Mouse (Mus musculus): ENCODE results near the gene Rtp1. TPM values are rescaled to one million over a fixed set of nuclear protein-coding genes. Genes with fewer than 3 reads are reported as not detected.
A peak's percentile ranks its signal among the peaks of the same experiment; 100 is the strongest.

The Rtp1 gene
- polyA plus RNA-seq, 1 experiment = 0.25 TPM

- Histone ChIP-seq H3K4me3 (ENCODE audit: insufficient read depth, low read length) (no peak overlapping the region), H3K4me1 (ENCODE audit: control insufficient read depth, insufficient read depth, low read length) (no peaks in the 10 kb centered on the region), H3K27ac (ENCODE audit: insufficient read depth, low read length) (no peak overlapping the region)
- TF ChIP-seq CTCF (IDR thresholded peaks at IDR 0.05; ENCODE audit: extremely low read depth, insufficient read depth, low read length) = no peak
- no peak for TF ChIP-seq POLR2A (IDR thresholded peaks at IDR 0.05; ENCODE audit: extremely low read depth, insufficient read depth, low read length)
Measured at GRCm38 (mm10) chr16:23416657-23417293, 12.2 kb upstream of the Rtp1 start.

GRCm38 (mm10) chr16:23417456-23418240, 11.3 kb upstream of the Rtp1 start:
- H3K27ac ChIP-seq (ENCODE audit: insufficient read depth, low read length) = no peak overlapping the region
- H3K4me1 ChIP-seq (ENCODE audit: control insufficient read depth, insufficient read depth, low read length) = no peaks in the 10 kb centered on the region
- H3K4me3 ChIP-seq (ENCODE audit: insufficient read depth, low read length) = no peak overlapping the region
- no peak for TF ChIP-seq POLR2A (IDR thresholded peaks at IDR 0.05; ENCODE audit: extremely low read depth, insufficient read depth, low read length)
- no peak for TF ChIP-seq CTCF (IDR thresholded peaks at IDR 0.05; ENCODE audit: extremely low read depth, insufficient read depth, low read length)

GRCm38 (mm10) chr16:23419565-23420085, 9.3 kb upstream of the Rtp1 start:
- no peak for TF ChIP-seq POLR2A (IDR thresholded peaks at IDR 0.05; ENCODE audit: extremely low read depth, insufficient read depth, low read length)
- no peak overlapping the region for H3K27ac ChIP-seq (ENCODE audit: insufficient read depth, low read length)
- H3K4me1 ChIP-seq (ENCODE audit: control insufficient read depth, insufficient read depth, low read length) = no peaks in the 10 kb centered on the region
- no peak overlapping the region for H3K4me3 ChIP-seq (ENCODE audit: insufficient read depth, low read length)

GRCm38 (mm10) chr16:23423825-23424224, 5.1 kb upstream of the Rtp1 start:
- Histone ChIP-seq H3K27ac (ENCODE audit: insufficient read depth, low read length) (peak overlapping the region; percentile 25; the same call in 1 of the 2 replicates), H3K4me1 (ENCODE audit: control insufficient read depth, insufficient read depth, low read length) (no peaks in the 10 kb centered on the region), H3K4me3 (ENCODE audit: insufficient read depth, low read length) (no peak overlapping the region)
- no peak for TF ChIP-seq POLR2A (IDR thresholded peaks at IDR 0.05; ENCODE audit: extremely low read depth, insufficient read depth, low read length)
- TF ChIP-seq CTCF (IDR thresholded peaks at IDR 0.05; ENCODE audit: extremely low read depth, insufficient read depth, low read length) = no peak

GRCm38 (mm10) chr16:23427701-23428100, 1.2 kb upstream of the Rtp1 start:
- Histone ChIP-seq H3K27ac (ENCODE audit: insufficient read depth, low read length) (no peak overlapping the region), H3K4me3 (ENCODE audit: insufficient read depth, low read length) (no peak overlapping the region), H3K4me1 (ENCODE audit: control insufficient read depth, insufficient read depth, low read length) (no peaks in the 10 kb centered on the region)
- TF ChIP-seq CTCF (IDR thresholded peaks at IDR 0.05; ENCODE audit: extremely low read depth, insufficient read depth, low read length) (no peak), POLR2A (IDR thresholded peaks at IDR 0.05; ENCODE audit: extremely low read depth, insufficient read depth, low read length) (no peak)

- TF ChIP-seq POLR2A (IDR thresholded peaks at IDR 0.05; ENCODE audit: extremely low read depth, insufficient read depth, low read length) (no peak), CTCF (IDR thresholded peaks at IDR 0.05; ENCODE audit: extremely low read depth, insufficient read depth, low read length) (no peak)
- Histone ChIP-seq H3K4me3 (ENCODE audit: insufficient read depth, low read length) (no peak overlapping the region), H3K27ac (ENCODE audit: insufficient read depth, low read length) (no peak overlapping the region), H3K4me1 (ENCODE audit: control insufficient read depth, insufficient read depth, low read length) (no peaks in the 10 kb centered on the region)
Measured at GRCm38 (mm10) chr16:23429991-23430390, 1.1 kb downstream of the Rtp1 start.

- TF ChIP-seq CTCF (IDR thresholded peaks at IDR 0.05; ENCODE audit: extremely low read depth, insufficient read depth, low read length) (0 out of 2 replicates have a peak, but pooled peaks have one; percentile 8), POLR2A (IDR thresholded peaks at IDR 0.05; ENCODE audit: extremely low read depth, insufficient read depth, low read length) (no peak)
- no peaks in the 10 kb centered on the region for H3K4me1 ChIP-seq (ENCODE audit: control insufficient read depth, insufficient read depth, low read length)
Measured at GRCm38 (mm10) chr16:23437404-23438166, 8.7 kb downstream of the Rtp1 start.

GRCm38 (mm10) chr16:23444231-23444630, 15.3 kb downstream of the Rtp1 start:
- Histone ChIP-seq H3K4me3 (ENCODE audit: insufficient read depth, low read length) (no peak overlapping the region), H3K27ac (ENCODE audit: insufficient read depth, low read length) (no peak overlapping the region), H3K4me1 (ENCODE audit: control insufficient read depth, insufficient read depth, low read length) (no peaks in the 10 kb centered on the region)
- no peak for TF ChIP-seq CTCF (IDR thresholded peaks at IDR 0.05; ENCODE audit: extremely low read depth, insufficient read depth, low read length)
- no peak for TF ChIP-seq POLR2A (IDR thresholded peaks at IDR 0.05; ENCODE audit: extremely low read depth, insufficient read depth, low read length)

More at GRCm38 (mm10) chr16:23437404-23438166, 8.7 kb downstream of the Rtp1 start:
- H3K4me3 ChIP-seq (ENCODE audit: insufficient read depth, low read length) = no peak overlapping the region
- no peak overlapping the region for H3K27ac ChIP-seq (ENCODE audit: insufficient read depth, low read length)

- Histone ChIP-seq H3K27ac (ENCODE audit: insufficient read depth, low read length) (no peak overlapping the region), H3K4me3 (ENCODE audit: insufficient read depth, low read length) (no peak overlapping the region), H3K4me1 (ENCODE audit: control insufficient read depth, insufficient read depth, low read length) (no peaks in the 10 kb centered on the region)
- TF ChIP-seq POLR2A (IDR thresholded peaks at IDR 0.05; ENCODE audit: extremely low read depth, insufficient read depth, low read length) = no peak
- TF ChIP-seq CTCF (IDR thresholded peaks at IDR 0.05; ENCODE audit: extremely low read depth, insufficient read depth, low read length) = no peak
Measured at GRCm38 (mm10) chr16:23449946-23450345, 21.0 kb downstream of the Rtp1 start.

All from cortical plate, adult 2 months (tissue).